Mouse (Mus musculus) ES-E14 (cell line): ENCODE results near the gene Ackr3. TPM values are rescaled to one million over a fixed set of nuclear protein-coding genes. Genes with fewer than 3 reads are reported as not detected.

Source experiments
- DNase-seq: peaks from one replicate; pipeline ENCODE4 v3.0.0-alpha.2; 2013; ENCODE audit warnings: low read depth, low spot score
- H3K27ac ChIP-seq: 2 replicates; pipeline ENCODE4 v1.5.1; 2012; ENCODE audit warnings: low read depth, mild to moderate bottlenecking, low read length, moderate library complexity, mixed read lengths; ENCODE audit not compliant: poor library complexity, insufficient read depth, severe bottlenecking
- H3K36me3 ChIP-seq: 2 replicates; pipeline ENCODE4 v1.6.1; 2012; ENCODE audit warnings: mild to moderate bottlenecking, low read length, moderate library complexity, mixed read lengths; ENCODE audit not compliant: control insufficient read depth, poor library complexity, insufficient read depth, severe bottlenecking
- H3K4me1 ChIP-seq, 2 experiments: fragments of 150-350 bp in 1 of 2; sonication (generic) in 1 of 2; 2 replicates each; pipeline ENCODE4 v1.6.1; 2012; ENCODE audit warnings: low read length in 2 of 2, mild to moderate bottlenecking in 1 of 2, mixed read lengths in 1 of 2; ENCODE audit not compliant: control insufficient read depth in 2 of 2, insufficient read depth in 2 of 2, poor library complexity in 1 of 2
- H3K4me3 ChIP-seq, 2 experiments: fragments of 150-350 bp in 1 of 2; sonication (generic) in 1 of 2; 2 replicates each; pipeline ENCODE4 v1.5.1; 2012; ENCODE audit warnings: low read length in 2 of 2, low read depth in 1 of 2, mild to moderate bottlenecking in 1 of 2, mixed read lengths in 1 of 2; ENCODE audit not compliant: insufficient read depth in 1 of 2, poor library complexity in 1 of 2, severe bottlenecking in 1 of 2
- H3K9ac ChIP-seq: 2 replicates; pipeline ENCODE4 v1.6.1; 2012; ENCODE audit warnings: low read depth, mild to moderate bottlenecking, low read length, mixed read lengths; ENCODE audit not compliant: poor library complexity, insufficient read depth, severe bottlenecking
- H3K9me3 ChIP-seq: fragments of 150-350 bp; sonication (generic); 2 replicates; pipeline ENCODE4 v1.6.1; 2012; ENCODE audit warnings: low read depth, mild to moderate bottlenecking, low read length; ENCODE audit not compliant: control insufficient read depth, insufficient read depth
- CHD2 ChIP-seq: IDR thresholded peaks from 2 replicates; pipeline ENCODE4 v1.6.1; 2014; ENCODE audit warnings: mild to moderate bottlenecking, low read depth, low read length, inconsistent platforms
- HCFC1 ChIP-seq: IDR thresholded peaks from 2 replicates; pipeline ENCODE4 v1.6.1; 2012; ENCODE audit warnings: low read length, inconsistent platforms, borderline replicate concordance; ENCODE audit not compliant: insufficient read depth
- MAFK ChIP-seq: IDR thresholded peaks from 2 replicates; pipeline ENCODE4 v1.6.1; 2014; ENCODE audit warnings: mild to moderate bottlenecking, low read depth, low read length, inconsistent platforms; ENCODE audit not compliant: insufficient read depth
- ZC3H11A ChIP-seq: IDR thresholded peaks from 2 replicates; pipeline ENCODE4 v1.6.1; 2012; ENCODE audit warnings: low read depth, mild to moderate bottlenecking, inconsistent platforms, low read length, borderline replicate concordance
- ZNF384 ChIP-seq: IDR thresholded peaks from 2 replicates; pipeline ENCODE4 v1.6.1; 2012; ENCODE audit warnings: low read depth, low read length, inconsistent platforms
- in situ Hi-C, 2 experiments: fragments of 600-800 bp; cut with MboI; formaldehyde crosslinking; loops; one replicate each; pipeline ENCODE4 v1.15.1; 2025; ENCODE audit warnings: low sequenced_read_pairs in 2 of 2, inconsistent platforms in 1 of 2; ENCODE audit not compliant: unreplicated experiment in 2 of 2
- total RNA-seq: library from RNA; depleted of rRNA; stranded (reverse); fragments of 300-350 nt; gene quantifications from 2 replicates; pipeline ENCODE4 v1.2.3, GENCODE M21; 2012

The Ackr3 gene
- total RNA-seq, 1 experiment, result 2.2 TPM

- Histone ChIP-seq H3K36me3 (no peaks in the 10 kb centered on the region), H3K4me1 (no peaks in the 10 kb centered on the region), H3K9ac (no peak overlapping the region), H3K4me3 (no peak overlapping the region), H3K27ac (no peak overlapping the region), H3K9me3 (no peaks in the 10 kb centered on the region)
- TF ChIP-seq HCFC1 (no peak), MAFK (no peak), ZNF384 (no peak), ZC3H11A (no peak), CHD2 (no peak)
- DNase-seq, result no peak
- in situ Hi-C loops, result no loop called here
Measured at GRCm38 (mm10) chr1:90177565-90177964, 26.2 kb upstream of the Ackr3 start.

DNA sequence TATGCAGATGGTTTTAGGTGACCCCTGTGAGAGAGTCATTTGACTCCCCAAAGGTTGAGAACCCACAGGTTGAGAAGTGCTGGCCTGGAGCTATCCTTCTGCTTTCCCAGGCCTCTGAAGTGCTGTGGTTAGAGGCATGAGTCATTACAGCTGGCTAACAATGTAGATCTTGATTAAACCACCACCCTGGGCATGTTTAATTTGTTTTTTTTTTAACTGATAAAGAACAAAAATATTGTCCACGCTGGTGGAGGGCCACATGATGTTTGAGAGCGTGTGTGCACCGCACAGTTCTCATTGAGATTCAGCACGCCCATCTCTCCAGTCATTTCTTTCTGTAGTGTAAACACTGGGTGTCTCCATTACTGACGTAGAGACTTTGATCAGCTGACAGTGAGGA lies 25.8 kb upstream of the Ackr3 start:
- no peaks in the 10 kb centered on the region for H3K36me3 ChIP-seq
- H3K27ac ChIP-seq, result no peak overlapping the region
- H3K9me3 ChIP-seq, result no peaks in the 10 kb centered on the region
- TF ChIP-seq HCFC1, result no peak
- no peaks in the 10 kb centered on the region for H3K4me1 ChIP-seq
- no peak overlapping the region for H3K9ac ChIP-seq
- DNase-seq, result no peak
- in situ Hi-C loops, result no loop called here
- H3K4me3 ChIP-seq, result no peak overlapping the region

DNA sequence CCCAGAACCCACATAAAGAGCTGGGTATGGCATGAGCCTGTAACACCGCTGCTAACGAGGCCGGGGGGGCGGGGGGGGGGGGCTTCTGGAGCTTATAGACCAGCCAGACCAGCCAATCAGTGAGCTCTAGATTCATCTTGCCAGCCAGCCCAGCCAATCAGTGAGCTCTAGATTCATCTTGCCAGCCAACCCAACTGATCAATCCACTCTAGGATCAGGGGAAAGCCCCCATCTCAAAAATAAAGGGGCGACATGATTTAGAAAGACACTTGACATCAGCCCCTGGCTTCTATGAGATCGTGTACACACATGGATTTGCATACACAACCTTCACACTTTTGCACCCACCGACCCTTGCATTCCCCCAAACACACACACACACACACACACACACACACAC lies 23.3 kb upstream of the Ackr3 start:
- H3K4me1 ChIP-seq, result no peaks in the 10 kb centered on the region
- H3K9ac ChIP-seq, result no peak overlapping the region
- no peaks in the 10 kb centered on the region for H3K9me3 ChIP-seq
- no peaks in the 10 kb centered on the region for H3K36me3 ChIP-seq
- H3K4me3 ChIP-seq, result no peak overlapping the region
- no peak overlapping the region for H3K27ac ChIP-seq
- in situ Hi-C loops, result no loop called here
- DNase-seq, result no peak
- TF ChIP-seq ZC3H11A, result no peak
- TF ChIP-seq HCFC1, result no peak
- TF ChIP-seq ZNF384, result no peak
- TF ChIP-seq CHD2, result no peak
- TF ChIP-seq MAFK, result no peak

DNA sequence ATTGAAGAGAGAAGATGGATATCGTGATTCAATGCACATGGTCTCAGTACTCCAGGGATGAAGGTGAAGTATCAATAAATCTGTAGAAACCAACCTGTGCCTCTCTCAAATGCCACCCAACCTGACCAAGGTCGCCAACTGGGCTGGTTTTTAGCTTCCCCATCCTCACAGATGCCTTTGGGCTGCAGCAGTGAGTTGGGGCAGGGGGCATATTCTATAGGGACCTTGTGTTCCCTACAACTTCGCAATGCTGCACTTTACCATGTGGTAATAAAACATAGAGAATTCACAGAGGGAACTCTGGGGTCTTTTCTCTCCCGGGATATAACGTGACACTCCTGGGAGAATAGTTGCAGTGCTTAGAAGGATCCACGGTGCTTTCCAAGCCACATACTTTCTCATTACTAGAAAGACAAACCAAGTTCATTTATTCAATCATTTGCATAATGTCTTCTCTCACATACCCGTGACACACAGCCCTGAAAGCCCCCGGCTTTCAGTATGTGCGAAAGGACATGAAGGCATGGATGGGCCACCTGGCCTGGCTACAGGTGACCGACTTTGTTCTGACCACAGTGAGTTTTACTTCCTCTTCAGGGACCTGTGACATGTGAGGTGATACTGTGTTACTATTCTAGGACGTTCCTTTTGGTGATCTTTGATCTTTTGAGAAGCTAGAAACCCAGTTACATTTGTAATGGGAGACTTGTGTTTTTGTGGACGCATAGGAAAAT lies 22.6 kb upstream of the Ackr3 start:
- Histone ChIP-seq H3K36me3 (no peaks in the 10 kb centered on the region), H3K9ac (no peak overlapping the region), H3K4me3 (no peak overlapping the region), H3K9me3 (no peaks in the 10 kb centered on the region), H3K27ac (no peak overlapping the region), H3K4me1 (no peaks in the 10 kb centered on the region)
- DNase-seq, result no peak
- in situ Hi-C loops, result no loop called here
- TF ChIP-seq HCFC1 (no peak), MAFK (no peak), ZC3H11A (no peak), CHD2 (no peak), ZNF384 (no peak)

- no peak for DNase-seq
- TF ChIP-seq ZNF384 (no peak), HCFC1 (no peak), MAFK (no peak), CHD2 (no peak), ZC3H11A (no peak)
- Histone ChIP-seq H3K36me3 (no peaks in the 10 kb centered on the region), H3K27ac (no peak overlapping the region), H3K4me3 (no peak overlapping the region), H3K4me1 (no peaks in the 10 kb centered on the region), H3K9me3 (no peaks in the 10 kb centered on the region), H3K9ac (no peak overlapping the region)
- in situ Hi-C loops, result no loop called here
Measured at GRCm38 (mm10) chr1:90182521-90182920, 21.3 kb upstream of the Ackr3 start.
